Mouse (Mus musculus) kidney, embryonic 16.5 days (tissue): Measurements from ENCODE around the gene Rabgap1l. TPM values are rescaled to one million over a fixed set of nuclear protein-coding genes. Genes with fewer than 3 reads are reported as not detected.

Source experiments
- ATAC-seq: fragments of 200-750 bp; cut with Nextera tagmentation; 2 replicates; pipeline ENCODE4 v1.8.0; 2017; ENCODE audit warnings: moderate TSS enrichment; ENCODE audit not compliant: low FRiP score, low TSS enrichment
- H3K27ac ChIP-seq: fragments of 300-500 bp; sonication (generic); 2 replicates; pipeline ENCODE4 v1.5.1; 2014; ENCODE audit warnings: low read length
- H3K27me3 ChIP-seq: fragments of 300-500 bp; sonication (generic); 2 replicates; pipeline ENCODE4 v1.6.1; 2014; ENCODE audit warnings: low read length, control low read depth, mixed read lengths; ENCODE audit not compliant: insufficient read depth
- H3K36me3 ChIP-seq: fragments of 300-500 bp; sonication (generic); 2 replicates; pipeline ENCODE4 v1.6.1; 2014; ENCODE audit warnings: low read length, control low read depth, mixed read lengths; ENCODE audit not compliant: insufficient read depth
- H3K4me1 ChIP-seq: fragments of 300-500 bp; sonication (generic); 2 replicates; pipeline ENCODE4 v1.6.1; 2014; ENCODE audit warnings: low read length, control low read depth, mixed read lengths; ENCODE audit not compliant: insufficient read depth
- H3K4me2 ChIP-seq: fragments of 300-500 bp; sonication (generic); replicated peaks from 2 replicates; pipeline ENCODE4 v1.6.1; 2014; ENCODE audit warnings: low read depth, low read length
- H3K4me3 ChIP-seq: fragments of 300-500 bp; sonication (generic); 2 replicates; pipeline ENCODE4 v1.5.1; 2014; ENCODE audit warnings: mild to moderate bottlenecking, low read length
- H3K9ac ChIP-seq: fragments of 300-500 bp; sonication (generic); replicated peaks from 2 replicates; pipeline ENCODE4 v1.6.1; 2014; ENCODE audit warnings: low read length
- H3K9me3 ChIP-seq: fragments of 300-500 bp; sonication (generic); 2 replicates; pipeline ENCODE4 v1.6.1; 2016; ENCODE audit warnings: low read length, control low read depth
- WGBS: fragments of 180-500 bp; shearing (Covaris S2); extraction: QIAGEN DNeasy Blood & Tissue Kit; methylation state at CpG from one replicate; pipeline ENCODE4 v1.1.7; 2014; 5-methylcytosine and 5-hydroxymethylcytosine counted together
- polyA plus RNA-seq: library from polyadenylated mRNA; unstranded; fragments of >200 nt; fragmentation: Nextera tagmentation; extraction: Ambion mirVana; gene quantifications from 2 replicates; pipeline ENCODE4 v1.2.1, GENCODE M21; 2015

Rabgap1l gene
- polyA plus RNA-seq, 1 experiment from 2014 or later = 11.4 TPM

DNA sequence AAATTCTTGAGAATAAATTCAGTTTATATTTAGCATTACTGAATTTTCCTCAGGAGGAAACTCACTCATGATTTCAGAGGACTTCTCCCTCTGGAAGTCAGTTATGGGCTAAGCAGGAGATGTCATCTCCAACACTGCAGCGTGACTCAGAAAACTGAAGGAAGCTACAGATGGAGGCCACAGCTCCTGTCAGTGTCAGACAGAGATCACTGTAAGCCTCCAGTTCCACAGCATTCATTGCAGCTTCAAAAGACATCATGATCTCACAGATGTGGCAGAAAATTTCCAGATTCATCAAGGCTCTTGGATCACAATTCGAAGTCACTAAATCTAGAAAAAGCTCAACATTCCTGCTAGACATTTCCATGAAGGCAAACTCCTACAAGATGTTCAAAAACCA is 555.0 kb downstream of the Rabgap1l start:
- Histone ChIP-seq H3K4me3 (no peak overlapping the region), H3K27me3 (no peaks in the 10 kb centered on the region), H3K9ac (no peak overlapping the region), H3K4me1 (no peaks in the 10 kb centered on the region), H3K36me3 (no peaks in the 10 kb centered on the region), H3K4me2 (no peak overlapping the region), H3K27ac (no peak overlapping the region), H3K9me3 (no peaks in the 10 kb centered on the region)
- no peak for ATAC-seq
- 95% methylated on average over 2 of the region's 2 CpGs for WGBS

DNA sequence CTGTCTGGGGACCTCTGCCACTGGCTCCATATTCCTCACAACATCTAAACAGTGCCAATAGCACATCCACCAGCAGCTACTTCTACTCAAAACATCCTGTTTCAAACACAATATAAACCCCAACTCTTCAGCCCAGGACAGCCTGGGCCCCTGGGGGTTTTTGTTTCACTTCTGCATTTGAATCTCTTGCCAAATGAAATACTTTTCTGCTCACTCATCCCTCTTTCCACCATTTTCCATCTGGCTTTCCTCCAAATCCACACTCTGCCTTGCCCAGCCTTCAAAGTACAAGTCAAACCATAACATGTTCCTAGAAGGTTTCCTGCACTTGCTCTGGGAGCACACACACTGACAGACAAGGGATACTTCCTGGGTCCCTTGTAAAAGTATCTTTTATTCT is 559.1 kb downstream of the Rabgap1l start:
- H3K27ac ChIP-seq = no peak overlapping the region
- H3K9me3 ChIP-seq = no peaks in the 10 kb centered on the region
- no peak for ATAC-seq

DNA sequence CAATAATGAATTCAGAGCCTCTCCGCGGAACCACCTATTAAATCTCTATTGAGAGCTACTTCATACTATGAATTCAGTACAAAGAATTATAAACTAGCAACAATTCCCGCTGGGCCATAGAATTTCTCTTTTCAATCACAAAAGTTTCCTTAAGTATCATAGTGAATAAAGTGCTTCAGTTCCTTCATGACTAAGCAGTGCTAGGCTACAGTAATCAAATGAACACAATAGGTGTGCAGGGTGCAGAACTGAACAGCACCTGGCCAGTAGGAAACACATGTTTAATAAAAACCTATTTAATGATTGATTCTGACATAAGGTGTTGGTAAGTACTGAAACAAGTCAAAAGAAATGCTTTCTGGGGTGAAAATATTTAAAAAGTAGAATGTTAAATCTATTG is 560.9 kb downstream of the Rabgap1l start:
- Histone ChIP-seq H3K27me3 (no peaks in the 10 kb centered on the region), H3K9ac (no peak overlapping the region), H3K4me2 (no peak overlapping the region), H3K9me3 (no peaks in the 10 kb centered on the region), H3K4me3 (no peak overlapping the region), H3K27ac (no peak overlapping the region), H3K36me3 (no peaks in the 10 kb centered on the region), H3K4me1 (no peaks in the 10 kb centered on the region)
- ATAC-seq = no peak
- 93% methylated on average over 3 of the region's 3 CpGs for WGBS

More for the DNA sequence above, 559.1 kb downstream of the Rabgap1l start:
- Histone ChIP-seq H3K4me3 (no peak overlapping the region), H3K4me2 (no peak overlapping the region), H3K4me1 (no peaks in the 10 kb centered on the region), H3K9ac (no peak overlapping the region), H3K27me3 (no peaks in the 10 kb centered on the region), H3K36me3 (no peaks in the 10 kb centered on the region)

DNA sequence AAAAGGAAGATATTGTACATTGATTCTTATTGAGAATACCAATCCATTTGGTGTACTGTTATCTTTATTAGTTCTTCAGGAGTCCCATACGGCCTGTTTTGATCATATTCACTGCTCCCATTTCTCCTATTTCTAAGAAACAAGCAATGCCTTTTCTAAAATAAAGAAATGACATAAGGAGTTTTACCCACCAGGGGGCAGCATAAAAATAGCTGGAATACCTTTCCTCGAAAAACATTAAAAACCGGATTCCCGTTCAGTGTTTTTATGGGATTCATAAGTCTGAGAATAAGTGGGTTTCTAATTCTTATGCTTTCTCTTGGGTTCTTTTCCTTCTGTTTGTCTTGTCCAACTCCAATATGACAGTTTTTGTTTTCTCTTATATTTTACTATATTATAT is 562.0 kb downstream of the Rabgap1l start:
- Histone ChIP-seq H3K27ac (no peak overlapping the region), H3K9ac (no peak overlapping the region), H3K4me1 (no peaks in the 10 kb centered on the region), H3K27me3 (no peaks in the 10 kb centered on the region), H3K9me3 (no peaks in the 10 kb centered on the region), H3K4me3 (no peak overlapping the region), H3K4me2 (no peak overlapping the region), H3K36me3 (no peaks in the 10 kb centered on the region)
- 44% methylated on average over 4 of the region's 4 CpGs for WGBS
- ATAC-seq = no peak

DNA sequence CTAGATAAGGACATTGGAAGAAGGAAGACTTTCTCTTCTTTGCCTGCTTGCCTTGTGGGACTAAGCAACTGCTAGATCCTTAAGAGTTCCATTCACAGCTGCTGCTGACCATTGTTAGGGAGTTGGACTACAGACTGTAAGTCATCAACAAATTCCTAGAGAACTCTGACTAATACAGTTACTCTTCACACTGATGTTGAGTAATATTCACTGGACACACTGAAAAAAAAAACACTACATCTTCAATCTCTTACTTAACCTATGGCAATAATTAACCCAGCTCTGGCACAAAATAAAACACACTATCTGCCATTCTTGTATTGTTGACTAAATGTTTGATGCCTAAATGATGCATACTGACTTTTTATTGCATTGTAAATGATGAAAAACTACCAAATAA is 565.2 kb downstream of the Rabgap1l start:
- Histone ChIP-seq H3K4me3 (no peak overlapping the region), H3K27ac (no peak overlapping the region), H3K9ac (no peak overlapping the region), H3K27me3 (no peaks in the 10 kb centered on the region), H3K4me2 (no peak overlapping the region), H3K9me3 (no peaks in the 10 kb centered on the region), H3K4me1 (no peaks in the 10 kb centered on the region), H3K36me3 (no peaks in the 10 kb centered on the region)
- ATAC-seq = no peak

DNA sequence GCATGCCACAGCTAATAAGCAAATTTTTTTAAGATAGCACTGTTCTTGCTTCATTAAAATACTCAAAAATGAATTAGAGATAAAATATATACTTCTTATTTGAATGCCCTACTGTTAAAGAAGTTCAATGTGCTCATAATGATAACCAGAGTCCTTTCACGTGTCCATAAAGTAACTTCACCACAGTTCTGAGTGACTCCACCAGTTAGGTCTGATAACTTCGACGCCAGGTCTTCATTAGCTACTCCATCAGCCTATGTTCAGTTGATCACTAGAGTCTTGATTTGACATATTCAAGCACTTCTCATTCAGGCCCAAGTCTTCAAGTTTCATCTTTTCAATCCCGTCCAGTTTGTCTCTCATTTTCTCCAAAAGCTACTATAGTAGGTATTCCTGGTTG is 565.8 kb downstream of the Rabgap1l start:
- 94% methylated on average over 4 of the region's 4 CpGs for WGBS
- H3K9me3 ChIP-seq = no peaks in the 10 kb centered on the region
- H3K9ac ChIP-seq = no peak overlapping the region
- H3K4me3 ChIP-seq = no peak overlapping the region
- H3K27me3 ChIP-seq = no peaks in the 10 kb centered on the region
- no peak for ATAC-seq
- H3K4me1 ChIP-seq = no peaks in the 10 kb centered on the region
- H3K4me2 ChIP-seq = no peak overlapping the region
- no peaks in the 10 kb centered on the region for H3K36me3 ChIP-seq
- no peak overlapping the region for H3K27ac ChIP-seq

DNA sequence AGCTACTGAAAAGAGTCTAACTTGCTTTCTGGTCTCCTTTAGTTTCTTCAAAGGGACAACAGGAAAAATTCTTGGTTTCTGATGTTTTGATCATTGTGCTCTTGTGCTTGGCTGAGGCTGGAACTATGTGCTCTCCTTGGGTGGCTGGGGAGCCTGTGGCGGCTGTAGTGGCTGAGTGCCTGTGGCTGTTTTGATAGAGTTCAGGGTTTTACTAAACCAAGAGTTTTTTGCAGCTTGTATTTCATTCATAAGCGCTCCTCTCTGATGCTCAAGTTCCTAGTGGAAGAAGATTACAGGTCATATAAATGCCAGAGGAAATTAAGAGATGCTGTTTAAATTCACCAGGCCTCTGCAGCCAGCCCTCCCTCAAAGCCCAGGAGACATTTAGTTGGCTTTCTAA is 568.9 kb downstream of the Rabgap1l start:
- Histone ChIP-seq H3K27me3 (no peaks in the 10 kb centered on the region), H3K9me3 (no peaks in the 10 kb centered on the region), H3K4me3 (no peak overlapping the region), H3K36me3 (no peaks in the 10 kb centered on the region), H3K4me1 (no peaks in the 10 kb centered on the region), H3K27ac (no peak overlapping the region), H3K4me2 (no peak overlapping the region), H3K9ac (no peak overlapping the region)
- 49% methylated on average over 2 of the region's 2 CpGs for WGBS
- no peak for ATAC-seq

DNA sequence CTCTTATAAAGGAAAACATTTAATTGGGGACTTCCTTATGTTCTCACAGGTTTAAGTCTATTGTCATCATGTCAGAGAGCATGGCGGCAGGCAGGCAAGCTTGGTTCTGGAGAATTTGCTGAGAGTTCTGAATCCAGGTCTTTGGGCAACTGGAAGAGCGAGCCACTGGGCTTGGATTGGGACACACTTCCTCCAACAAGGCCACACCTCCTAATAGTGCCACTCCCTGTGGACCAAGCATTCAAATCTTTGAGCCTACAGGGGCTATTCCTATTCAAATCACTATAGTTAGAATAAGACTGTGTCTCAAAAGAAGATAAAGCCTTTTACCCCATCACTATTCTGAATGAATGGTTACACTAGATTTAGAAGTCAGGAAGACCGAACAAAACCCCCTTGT is 575.1 kb downstream of the Rabgap1l start:
- Histone ChIP-seq H3K9me3 (no peaks in the 10 kb centered on the region), H3K4me3 (no peak overlapping the region), H3K4me2 (no peak overlapping the region), H3K4me1 (peaks cover 6% of the 10 kb centered on the region; the same call in 1 of the 2 replicates), H3K27me3 (no peaks in the 10 kb centered on the region), H3K9ac (no peak overlapping the region), H3K36me3 (no peaks in the 10 kb centered on the region), H3K27ac (no peak overlapping the region)
- no peak for ATAC-seq
- WGBS = 92% methylated on average over 3 of the region's 3 CpGs

DNA sequence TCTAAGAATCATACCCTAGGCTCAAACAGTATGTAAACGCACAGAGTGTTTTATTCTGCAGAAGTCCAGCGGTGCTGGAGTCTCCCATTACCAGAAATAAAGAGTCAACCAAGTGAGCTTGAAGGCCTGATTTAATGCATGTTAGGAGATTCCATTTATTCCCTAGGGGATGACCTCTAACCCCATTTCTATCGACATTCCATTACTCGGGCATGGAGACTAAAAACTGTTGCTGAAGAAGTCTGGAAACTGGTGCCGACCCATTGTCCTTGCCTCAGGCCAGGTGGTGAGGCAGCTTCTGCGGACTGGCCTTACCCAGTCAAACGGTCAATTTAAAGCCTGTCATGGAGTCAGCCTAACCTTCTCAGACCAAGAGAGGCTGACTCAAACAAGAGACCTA is 578.8 kb downstream of the Rabgap1l start:
- 0 out of 2 replicates have a peak overlapping the region, but pooled peaks have one; percentile 61 for H3K4me2 ChIP-seq
- no peaks in the 10 kb centered on the region for H3K9me3 ChIP-seq
- H3K27ac ChIP-seq = no peak overlapping the region
- ATAC-seq = no peak
- H3K4me3 ChIP-seq = no peak overlapping the region
- 88% methylated on average over 7 of the region's 7 CpGs for WGBS
- H3K27me3 ChIP-seq = no peaks in the 10 kb centered on the region
- no peaks in the 10 kb centered on the region for H3K36me3 ChIP-seq
- H3K4me1 ChIP-seq = peaks cover 26% of the 10 kb centered on the region
- no peak overlapping the region for H3K9ac ChIP-seq

DNA sequence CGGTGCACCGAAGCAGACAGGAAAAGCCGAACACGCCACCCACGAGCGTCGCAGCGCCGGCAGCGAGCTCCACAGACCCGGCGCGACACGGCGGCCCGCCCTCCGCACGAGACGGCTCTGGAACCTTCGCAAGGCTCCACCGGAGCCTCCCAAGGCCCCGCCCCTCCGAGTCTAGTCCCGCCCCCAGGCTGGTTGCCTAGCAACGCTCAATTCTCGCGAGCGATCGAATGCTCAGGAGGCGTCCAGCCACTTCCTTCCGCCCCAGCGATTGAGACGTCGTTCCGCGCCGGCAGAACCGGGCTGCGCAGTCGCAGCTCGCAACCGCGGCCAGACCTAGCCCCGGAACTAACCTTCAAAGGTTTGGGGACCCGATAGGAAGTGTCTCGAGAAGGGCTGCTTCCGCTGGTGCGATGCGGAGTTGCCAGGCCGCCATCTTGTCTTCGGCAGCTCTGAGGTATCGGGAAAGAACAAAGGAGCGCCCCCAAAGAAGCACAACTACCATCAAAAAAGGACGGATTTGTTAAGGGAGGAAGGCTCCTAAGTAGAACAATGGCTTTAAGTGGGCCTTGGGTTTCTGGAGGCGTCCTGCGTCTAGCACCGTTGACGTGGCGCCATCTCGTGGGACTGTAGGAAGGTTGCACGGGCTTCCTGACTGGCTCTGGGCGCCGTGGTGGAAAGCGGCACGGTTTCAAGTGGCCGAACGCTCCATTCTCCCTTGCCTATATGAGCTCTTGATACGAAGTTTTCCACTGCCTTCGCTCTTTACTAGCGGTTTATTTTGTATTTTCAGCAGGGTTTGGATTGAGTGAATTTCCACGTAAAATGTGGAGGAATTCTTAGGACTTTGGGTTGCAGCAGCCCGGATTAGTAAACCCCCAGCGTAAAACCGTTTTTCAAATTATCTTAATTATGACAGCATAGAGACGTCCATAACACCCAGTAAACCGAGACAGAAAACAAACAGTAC is 580.0 kb downstream of the Rabgap1l start, which contains the start of gene Cacybp:
Cacybp (minus strand) TSS at position 173 of the 967 bp plus-strand sequence.
- ATAC-seq = peak; percentile 99
- Histone ChIP-seq H3K4me1 (peaks cover 26% of the 10 kb centered on the region), H3K9me3 (no peaks in the 10 kb centered on the region), H3K27me3 (no peaks in the 10 kb centered on the region), H3K36me3 (no peaks in the 10 kb centered on the region), H3K27ac (peak within 1 kb of the TSS; percentile 97), H3K9ac (peak within 1 kb of the TSS; percentile 88), H3K4me2 (peak within 1 kb of the TSS; percentile 82), H3K4me3 (peak within 1 kb of the TSS; percentile 70)
- under 1% methylated on average over 76 of the region's 76 CpGs for WGBS
